Mouse (Mus musculus): ENCODE measurements around the gene Spaca7. TPM values are rescaled to one million over a fixed set of nuclear protein-coding genes. Genes with fewer than 3 reads are reported as not detected.

Gene Spaca7
- polyA plus RNA-seq (2015; fragmentation: Nextera tagmentation; extraction: Ambion mirVana): not detected in 2 replicates

GRCm38 (mm10) chr8:12572814-12573534, at the start of gene Spaca7:
Gene Spaca7 (plus strand): TSS chr8:12573029.
- TF ChIP-seq EP300 (IDR thresholded peaks at IDR 0.05) (no peak), CTCF (IDR thresholded peaks at IDR 0.05) (no peak)
- Histone ChIP-seq H3K4me3 (ENCODE audit: low read depth, low read length) (no peak within 1 kb of the TSS), H3K36me3 (ENCODE audit: insufficient read depth, low read length) (no peaks in the 10 kb centered on the region), H3K9ac (replicated peaks; ENCODE audit: low read depth) (no peak within 1 kb of the TSS), H3K4me2 (replicated peaks; ENCODE audit: low read depth, low read length) (no peak within 1 kb of the TSS), H3K9me3 (ENCODE audit: low read length) (no peaks in the 10 kb centered on the region), H3K27ac (ENCODE audit: low read length) (no peak within 1 kb of the TSS), H3K27me3 (replicated peaks; ENCODE audit: insufficient read depth, low read length) (no peaks in the 10 kb centered on the region; the same call in 1 of the 2 replicates), H3K4me1 (ENCODE audit: insufficient read depth, low read depth, low read length) (no peaks in the 10 kb centered on the region)
- DNase-seq (ENCODE audit: low spot score): no peak
- WGBS: 50% methylated on average over 14 of the region's 14 CpGs
- ATAC-seq: no peak

- Histone ChIP-seq H3K27me3 (replicated peaks; ENCODE audit: insufficient read depth, low read length) (no peaks in the 10 kb centered on the region), H3K9ac (replicated peaks; ENCODE audit: low read depth) (no peak overlapping the region), H3K4me3 (ENCODE audit: low read depth, low read length) (no peak overlapping the region), H3K4me1 (ENCODE audit: insufficient read depth, low read depth, low read length) (no peaks in the 10 kb centered on the region), H3K9me3 (ENCODE audit: low read length) (no peaks in the 10 kb centered on the region), H3K27ac (ENCODE audit: low read length) (no peak overlapping the region), H3K36me3 (ENCODE audit: insufficient read depth, low read length) (no peaks in the 10 kb centered on the region), H3K4me2 (replicated peaks; ENCODE audit: low read depth, low read length) (no peak overlapping the region)
- WGBS: 12% methylated on average over 1 of the region's 1 CpGs
- ATAC-seq (no peak), DNase-seq (ENCODE audit: low spot score) (no peak)
- no peak for TF ChIP-seq CTCF (IDR thresholded peaks at IDR 0.05)
- TF ChIP-seq EP300 (IDR thresholded peaks at IDR 0.05): no peak
Measured at GRCm38 (mm10) chr8:12524279-12524678, 48.5 kb upstream of the Spaca7 start.

GRCm38 (mm10) chr8:12528659-12529058, 44.2 kb upstream of the Spaca7 start:
- Histone ChIP-seq H3K4me3 (ENCODE audit: low read depth, low read length) (no peak overlapping the region), H3K27ac (ENCODE audit: low read length) (no peak overlapping the region), H3K4me2 (replicated peaks; ENCODE audit: low read depth, low read length) (no peak overlapping the region), H3K9me3 (ENCODE audit: low read length) (no peaks in the 10 kb centered on the region), H3K36me3 (ENCODE audit: insufficient read depth, low read length) (no peaks in the 10 kb centered on the region), H3K9ac (replicated peaks; ENCODE audit: low read depth) (no peak overlapping the region), H3K27me3 (replicated peaks; ENCODE audit: insufficient read depth, low read length) (no peaks in the 10 kb centered on the region), H3K4me1 (ENCODE audit: insufficient read depth, low read depth, low read length) (no peaks in the 10 kb centered on the region)
- WGBS: 79% methylated on average over 2 of the region's 2 CpGs
- ATAC-seq: no peak
- no peak for TF ChIP-seq CTCF (IDR thresholded peaks at IDR 0.05)
- no peak for TF ChIP-seq EP300 (IDR thresholded peaks at IDR 0.05)
- no peak for DNase-seq (ENCODE audit: low spot score)

- no peaks in the 10 kb centered on the region for H3K27me3 ChIP-seq (replicated peaks; ENCODE audit: insufficient read depth, low read length)
- TF ChIP-seq EP300 (IDR thresholded peaks at IDR 0.05): no peak
- TF ChIP-seq CTCF (IDR thresholded peaks at IDR 0.05): no peak
- no peak overlapping the region for H3K9ac ChIP-seq (replicated peaks; ENCODE audit: low read depth)
- no peaks in the 10 kb centered on the region for H3K36me3 ChIP-seq (ENCODE audit: insufficient read depth, low read length)
- ATAC-seq: no peak
- H3K4me1 ChIP-seq (ENCODE audit: insufficient read depth, low read depth, low read length): no peaks in the 10 kb centered on the region
- no peak overlapping the region for H3K4me3 ChIP-seq (ENCODE audit: low read depth, low read length)
- DNase-seq (ENCODE audit: low spot score): peak; percentile 49
- no peaks in the 10 kb centered on the region for H3K9me3 ChIP-seq (ENCODE audit: low read length)
- H3K27ac ChIP-seq (ENCODE audit: low read length): no peak overlapping the region
- H3K4me2 ChIP-seq (replicated peaks; ENCODE audit: low read depth, low read length): no peak overlapping the region
- 17% methylated on average over 9 of the region's 9 CpGs for WGBS
Measured at GRCm38 (mm10) chr8:12535617-12536016, 37.2 kb upstream of the Spaca7 start.

- TF ChIP-seq EP300 (IDR thresholded peaks at IDR 0.05) (no peak), CTCF (IDR thresholded peaks at IDR 0.05) (no peak)
- H3K27me3 ChIP-seq (replicated peaks; ENCODE audit: insufficient read depth, low read length): no peaks in the 10 kb centered on the region
Measured at GRCm38 (mm10) chr8:12536306-12536705, 36.5 kb upstream of the Spaca7 start.

GRCm38 (mm10) chr8:12545236-12545635, 27.6 kb upstream of the Spaca7 start:
- 65% methylated on average over 4 of the region's 4 CpGs for WGBS
- H3K4me2 ChIP-seq (replicated peaks; ENCODE audit: low read depth, low read length): no peak overlapping the region
- TF ChIP-seq EP300 (IDR thresholded peaks at IDR 0.05): no peak
- TF ChIP-seq CTCF (IDR thresholded peaks at IDR 0.05): no peak
- ATAC-seq (no peak), DNase-seq (ENCODE audit: low spot score) (no peak)
- no peaks in the 10 kb centered on the region for H3K9me3 ChIP-seq (ENCODE audit: low read length)
- no peak overlapping the region for H3K9ac ChIP-seq (replicated peaks; ENCODE audit: low read depth)
- H3K27ac ChIP-seq (ENCODE audit: low read length): no peak overlapping the region
- H3K4me3 ChIP-seq (ENCODE audit: low read depth, low read length): no peak overlapping the region
- H3K4me1 ChIP-seq (ENCODE audit: insufficient read depth, low read depth, low read length): no peaks in the 10 kb centered on the region
- H3K36me3 ChIP-seq (ENCODE audit: insufficient read depth, low read length): no peaks in the 10 kb centered on the region
- H3K27me3 ChIP-seq (replicated peaks; ENCODE audit: insufficient read depth, low read length): no peaks in the 10 kb centered on the region

More at GRCm38 (mm10) chr8:12536306-12536705, 36.5 kb upstream of the Spaca7 start:
- Histone ChIP-seq H3K36me3 (ENCODE audit: insufficient read depth, low read length) (no peaks in the 10 kb centered on the region), H3K4me2 (replicated peaks; ENCODE audit: low read depth, low read length) (no peak overlapping the region), H3K27ac (ENCODE audit: low read length) (no peak overlapping the region), H3K9ac (replicated peaks; ENCODE audit: low read depth) (no peak overlapping the region), H3K4me3 (ENCODE audit: low read depth, low read length) (no peak overlapping the region), H3K9me3 (ENCODE audit: low read length) (no peaks in the 10 kb centered on the region), H3K4me1 (ENCODE audit: insufficient read depth, low read depth, low read length) (no peaks in the 10 kb centered on the region)
- WGBS: 76% methylated on average over 7 of the region's 7 CpGs
- DNase-seq (ENCODE audit: low spot score) (no peak), ATAC-seq (no peak)

Measured in lung, postnatal 0 days (tissue).